Mouse (Mus musculus) CH12.LX (cell line): Measurements from ENCODE around the gene Jph3.

Experiments used
- CHD1 ChIP-seq: IDR thresholded peaks from 2 replicates; pipeline ENCODE4 v1.6.1; 2012; ENCODE audit warnings: low read depth, low read length, improper control_type of control experiment, inconsistent platforms
- CHD2 ChIP-seq: IDR thresholded peaks from 2 replicates; pipeline ENCODE4 v1.6.1; 2011; ENCODE audit warnings: low read length, improper control_type of control experiment
- CTCF ChIP-seq, 2 experiments: IDR thresholded peaks in 1 of 2; conservative IDR thresholded peaks in 1 of 2; 2 replicates each; pipeline ENCODE4 v1.5.1; 2011 to 2012; ENCODE audit warnings: low read depth in 2 of 2, low read length in 2 of 2, improper control_type of control experiment in 1 of 2, inconsistent platforms in 1 of 2, mild to moderate bottlenecking in 1 of 2, moderate library complexity in 1 of 2
- ELF1 ChIP-seq: IDR thresholded peaks from 2 replicates; pipeline ENCODE4 v1.6.1; 2014; ENCODE audit warnings: low read depth, mild to moderate bottlenecking, inconsistent platforms, low read length, improper control_type of control experiment
- HCFC1 ChIP-seq: IDR thresholded peaks from 2 replicates; pipeline ENCODE4 v1.6.1; 2012; ENCODE audit warnings: low read depth, mild to moderate bottlenecking, inconsistent platforms, low read length, improper control_type of control experiment
- KAT2A ChIP-seq: IDR thresholded peaks from 2 replicates; pipeline ENCODE4 v1.6.1; 2012; ENCODE audit warnings: low read length, improper control_type of control experiment, inconsistent platforms; ENCODE audit not compliant: insufficient replicate concordance
- MAFK ChIP-seq: IDR thresholded peaks from 2 replicates; pipeline ENCODE4 v1.6.1; 2011; ENCODE audit warnings: low read length, improper control_type of control experiment; ENCODE audit not compliant: insufficient replicate concordance
- MXI1 ChIP-seq: IDR thresholded peaks from 2 replicates; pipeline ENCODE4 v1.6.1; 2011; ENCODE audit warnings: mild to moderate bottlenecking, low read depth, low read length, improper control_type of control experiment
- MYC ChIP-seq: IDR thresholded peaks from 2 replicates; pipeline ENCODE4 v1.6.1; 2011; ENCODE audit warnings: low read depth, mild to moderate bottlenecking, improper control_type of control experiment, low read length
- POLR2A ChIP-seq: IDR thresholded peaks from 2 replicates; pipeline ENCODE4 v1.6.1; 2011; ENCODE audit warnings: low read depth, mild to moderate bottlenecking, improper control_type of control experiment, low read length
- USF1 ChIP-seq: IDR thresholded peaks from 2 replicates; pipeline ENCODE4 v1.6.1; 2014; ENCODE audit warnings: low read depth, mild to moderate bottlenecking, inconsistent platforms, low read length, improper control_type of control experiment
- USF2 ChIP-seq: conservative IDR thresholded peaks from 2 replicates; pipeline ENCODE4 v1.6.1; 2011; ENCODE audit warnings: low read depth, low read length, improper control_type of control experiment
- ZC3H11A ChIP-seq: IDR thresholded peaks from 2 replicates; pipeline ENCODE4 v1.6.1; 2012; ENCODE audit warnings: low read depth, mild to moderate bottlenecking, inconsistent platforms, low read length, improper control_type of control experiment
- ZNF384 ChIP-seq: IDR thresholded peaks from 2 replicates; pipeline ENCODE4 v1.6.1; 2012; ENCODE audit warnings: low read depth, low read length, improper control_type of control experiment, inconsistent platforms

DNA sequence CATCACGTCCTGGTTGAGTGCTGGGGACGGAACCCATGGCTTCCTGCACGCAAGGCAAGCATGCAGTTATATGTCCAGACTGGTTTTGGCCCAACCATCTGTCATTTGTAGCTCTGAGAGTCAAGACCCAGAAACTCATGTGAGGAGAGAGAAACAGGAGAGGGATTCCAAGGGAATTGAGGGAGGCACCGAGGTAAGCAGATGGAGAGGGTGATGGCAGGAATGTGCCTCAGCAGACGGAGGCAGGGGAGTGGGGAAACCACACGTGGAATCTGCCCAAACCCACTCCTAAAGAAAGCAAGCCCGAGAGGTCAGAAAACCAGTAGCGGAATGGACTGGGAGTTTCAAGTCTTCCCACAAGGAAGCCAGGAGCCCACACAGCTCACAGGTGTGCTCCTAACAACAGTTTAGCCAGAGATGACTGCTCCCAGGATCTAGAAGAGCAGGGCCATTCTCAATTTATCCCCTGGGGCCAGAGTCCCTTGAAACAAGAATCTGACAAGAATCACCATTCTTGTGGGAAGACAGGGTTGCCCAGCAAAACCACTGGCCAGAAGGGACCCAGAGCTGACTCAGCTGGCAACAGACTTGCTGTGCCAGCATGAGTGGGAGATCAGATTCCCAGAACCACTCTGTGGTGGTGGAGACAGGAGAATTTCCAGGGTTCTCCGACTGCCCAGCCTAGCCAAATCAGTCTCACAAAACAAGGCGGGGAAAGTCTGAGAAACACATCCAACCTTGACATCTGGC is 46.2 kb upstream of the Jph3 start:
- no peak for TF ChIP-seq MYC
- TF ChIP-seq CTCF (conservative IDR thresholded peaks at IDR 0.05 in 1 of 2, IDR thresholded peaks at IDR 0.05 in 1 of 2; ENCODE audit: low read depth in 2 of 2, low read length in 2 of 2) = no peak
- TF ChIP-seq ZNF384 = no peak
- TF ChIP-seq ELF1 = no peak
- no peak for TF ChIP-seq MXI1
- no peak for TF ChIP-seq ZC3H11A
- no peak for TF ChIP-seq HCFC1
- no peak for TF ChIP-seq POLR2A
- TF ChIP-seq USF1 = no peak
- no peak for TF ChIP-seq CHD1
- no peak for TF ChIP-seq CHD2
- TF ChIP-seq MAFK = no peak
- TF ChIP-seq USF2 = no peak
- TF ChIP-seq KAT2A = no peak
